Mouse (Mus musculus) CH12.LX (cell line): ENCODE data around the gene Ogfod3. TPM values are rescaled to one million over a fixed set of nuclear protein-coding genes. Genes with fewer than 3 reads are reported as not detected.

Source experiments
- DNase-seq: peaks from one replicate; pipeline ENCODE4 v3.0.0-alpha.2; 2013; ENCODE audit errors: extremely low read depth
- H3K27ac ChIP-seq: 2 replicates; pipeline ENCODE4 v1.5.1; 2012; ENCODE audit warnings: low read depth, mild to moderate bottlenecking, control low read depth, moderate library complexity; ENCODE audit not compliant: insufficient read depth
- H3K27me3 ChIP-seq: replicated peaks from 2 replicates; pipeline ENCODE3; 2012; ENCODE audit warnings: inconsistent platforms
- H3K36me3 ChIP-seq, 2 experiments: replicated peaks in 1 of 2; 2 replicates each; pipeline versions ENCODE3 to v1.6.1; 2012; ENCODE audit warnings: inconsistent platforms in 1 of 2, low read length in 1 of 2, mild to moderate bottlenecking in 1 of 2, mixed read lengths in 1 of 2, moderate library complexity in 1 of 2; ENCODE audit not compliant: control insufficient read depth in 1 of 2, insufficient read depth in 1 of 2
- H3K4me1 ChIP-seq, 2 experiments: 2 replicates each; pipeline ENCODE4 v1.6.1; 2012; ENCODE audit warnings: inconsistent platforms in 1 of 2, moderate library complexity in 1 of 2; ENCODE audit not compliant: insufficient read depth in 2 of 2, control insufficient read depth in 1 of 2
- H3K4me2 ChIP-seq: 2 replicates; pipeline ENCODE4 v1.6.1; 2012; ENCODE audit warnings: low read depth, mild to moderate bottlenecking, control low read depth; ENCODE audit not compliant: poor library complexity, insufficient read depth, severe bottlenecking
- H3K4me3 ChIP-seq, 3 experiments: fragments of 150-350 bp in 1 of 3; sonication (generic) in 1 of 3; replicated peaks in 1 of 3; 2 replicates each; pipeline versions ENCODE3 to v1.5.1; 2011 to 2012; ENCODE audit warnings: low read depth in 2 of 3, low read length in 2 of 3, mild to moderate bottlenecking in 2 of 3, moderate library complexity in 2 of 3, control low read depth in 1 of 3, improper control_type of control experiment in 1 of 3, inconsistent platforms in 1 of 3, mixed read lengths in 1 of 3; ENCODE audit not compliant: poor library complexity in 1 of 3
- H3K79me2 ChIP-seq: replicated peaks from 2 replicates; pipeline ENCODE4 v1.6.1; 2012; ENCODE audit warnings: mild to moderate bottlenecking, moderate library complexity; ENCODE audit not compliant: control insufficient read depth, poor library complexity, insufficient read depth, severe bottlenecking; ENCODE audit errors: extremely low read depth
- H3K9ac ChIP-seq: 2 replicates; pipeline ENCODE4 v1.6.1; 2012; ENCODE audit warnings: low read depth, mild to moderate bottlenecking, control low read depth, moderate library complexity; ENCODE audit not compliant: insufficient read depth
- H3K9me3 ChIP-seq: replicated peaks from 2 replicates; pipeline ENCODE3; 2012; ENCODE audit warnings: low read length, inconsistent platforms, mixed read lengths
- BHLHE40 ChIP-seq: IDR thresholded peaks from 2 replicates; pipeline ENCODE4 v1.6.1; 2011; ENCODE audit warnings: mild to moderate bottlenecking, low read depth, low read length, improper control_type of control experiment
- CHD2 ChIP-seq: IDR thresholded peaks from 2 replicates; pipeline ENCODE4 v1.6.1; 2011; ENCODE audit warnings: low read length, improper control_type of control experiment
- E2F4 ChIP-seq: IDR thresholded peaks from 2 replicates; pipeline ENCODE4 v1.6.1; 2011; ENCODE audit warnings: low read depth, low read length, improper control_type of control experiment; ENCODE audit not compliant: insufficient replicate concordance
- ELF1 ChIP-seq: IDR thresholded peaks from 2 replicates; pipeline ENCODE4 v1.6.1; 2014; ENCODE audit warnings: low read depth, mild to moderate bottlenecking, inconsistent platforms, low read length, improper control_type of control experiment
- EP300 ChIP-seq: IDR thresholded peaks from 2 replicates; pipeline ENCODE4 v1.6.1; 2011; ENCODE audit warnings: low read length, improper control_type of control experiment
- GABPA ChIP-seq: IDR thresholded peaks from 2 replicates; pipeline ENCODE4 v1.6.1; 2012; ENCODE audit warnings: low read depth, low read length, improper control_type of control experiment, inconsistent platforms; ENCODE audit not compliant: insufficient replicate concordance
- HCFC1 ChIP-seq: IDR thresholded peaks from 2 replicates; pipeline ENCODE4 v1.6.1; 2012; ENCODE audit warnings: low read depth, mild to moderate bottlenecking, inconsistent platforms, low read length, improper control_type of control experiment
- IRF4 ChIP-seq: IDR thresholded peaks from 2 replicates; pipeline ENCODE4 v1.6.1; 2014; ENCODE audit warnings: low read depth, mild to moderate bottlenecking, inconsistent platforms, low read length, improper control_type of control experiment
- JUND ChIP-seq: conservative IDR thresholded peaks from 2 replicates; pipeline ENCODE4 v1.6.1; 2011; ENCODE audit warnings: low read depth, low read length, improper control_type of control experiment
- KAT2A ChIP-seq: IDR thresholded peaks from 2 replicates; pipeline ENCODE4 v1.6.1; 2012; ENCODE audit warnings: low read length, improper control_type of control experiment, inconsistent platforms; ENCODE audit not compliant: insufficient replicate concordance
- MAX ChIP-seq: IDR thresholded peaks from 2 replicates; pipeline ENCODE4 v1.6.1; 2011; ENCODE audit warnings: low read length, improper control_type of control experiment
- MAZ ChIP-seq: IDR thresholded peaks from 2 replicates; pipeline ENCODE4 v1.6.1; 2012; ENCODE audit warnings: low read depth, mild to moderate bottlenecking, inconsistent platforms, low read length, improper control_type of control experiment, moderate library complexity
- MEF2A ChIP-seq: IDR thresholded peaks from 2 replicates; pipeline ENCODE4 v1.6.1; 2014; ENCODE audit warnings: low read depth, mild to moderate bottlenecking, inconsistent platforms, low read length, improper control_type of control experiment, borderline replicate concordance
- MXI1 ChIP-seq: IDR thresholded peaks from 2 replicates; pipeline ENCODE4 v1.6.1; 2011; ENCODE audit warnings: mild to moderate bottlenecking, low read depth, low read length, improper control_type of control experiment
- MYC ChIP-seq: IDR thresholded peaks from 2 replicates; pipeline ENCODE4 v1.6.1; 2011; ENCODE audit warnings: low read depth, mild to moderate bottlenecking, improper control_type of control experiment, low read length
- NELFE ChIP-seq: IDR thresholded peaks from 2 replicates; pipeline ENCODE4 v1.6.1; 2011; ENCODE audit warnings: low read depth, low read length, improper control_type of control experiment
- NRF1 ChIP-seq: IDR thresholded peaks from 2 replicates; pipeline ENCODE4 v1.6.1; 2014; ENCODE audit warnings: low read depth, mild to moderate bottlenecking, inconsistent platforms, low read length, improper control_type of control experiment, moderate library complexity
- POLR2A ChIP-seq: IDR thresholded peaks from 2 replicates; pipeline ENCODE4 v1.6.1; 2011; ENCODE audit warnings: low read depth, mild to moderate bottlenecking, improper control_type of control experiment, low read length
- POLR2AphosphoS2 ChIP-seq: IDR thresholded peaks from 2 replicates; pipeline ENCODE4 v1.6.1; 2011; ENCODE audit warnings: low read depth, low read length, improper control_type of control experiment
- RCOR1 ChIP-seq: conservative IDR thresholded peaks from 2 replicates; pipeline ENCODE4 v1.6.1; 2012; ENCODE audit warnings: low read depth, mild to moderate bottlenecking, inconsistent platforms, low read length, improper control_type of control experiment
- SIN3A ChIP-seq: IDR thresholded peaks from 2 replicates; pipeline ENCODE4 v1.6.1; 2012; ENCODE audit warnings: low read length, improper control_type of control experiment, inconsistent platforms
- SMC3 ChIP-seq: IDR thresholded peaks from 2 replicates; pipeline ENCODE4 v1.6.1; 2011; ENCODE audit warnings: low read depth, low read length, improper control_type of control experiment
- TCF12 ChIP-seq: IDR thresholded peaks from 2 replicates; pipeline ENCODE4 v1.6.1; 2014; ENCODE audit warnings: low read depth, mild to moderate bottlenecking, inconsistent platforms, low read length, improper control_type of control experiment
- UBTF ChIP-seq: IDR thresholded peaks from 2 replicates; pipeline ENCODE4 v1.6.1; 2012; ENCODE audit warnings: low read depth, mild to moderate bottlenecking, inconsistent platforms, low read length, improper control_type of control experiment, moderate library complexity
- USF1 ChIP-seq: IDR thresholded peaks from 2 replicates; pipeline ENCODE4 v1.6.1; 2014; ENCODE audit warnings: low read depth, mild to moderate bottlenecking, inconsistent platforms, low read length, improper control_type of control experiment
- ZC3H11A ChIP-seq: IDR thresholded peaks from 2 replicates; pipeline ENCODE4 v1.6.1; 2012; ENCODE audit warnings: low read depth, mild to moderate bottlenecking, inconsistent platforms, low read length, improper control_type of control experiment
- ZMIZ1 ChIP-seq: IDR thresholded peaks from 2 replicates; pipeline ENCODE4 v1.6.1; 2012; ENCODE audit warnings: low read depth, mild to moderate bottlenecking, inconsistent platforms, low read length, improper control_type of control experiment
- dilution Hi-C: fragments of 300-500 bp; cut with MboI; formaldehyde crosslinking; loops from 2 replicates; pipeline ENCODE4 v1.14.3; 2020; ENCODE audit warnings: low sequenced_read_pairs; ENCODE audit not compliant: extremely low pct_unique_long_range_greater_than_20kb, extremely low pct_ligation_motif_present
- in situ Hi-C: fragments of 300-500 bp; cut with MboI; formaldehyde crosslinking; loops from 3 replicates; pipeline ENCODE4 v1.14.3; 2019; ENCODE audit warnings: low sequenced_read_pairs, low pct_ligation_motif_present, low pct_unique_long_range_greater_than_20kb, mixed read lengths
- polyA plus RNA-seq: library from polyadenylated mRNA; unstranded; fragments of >175 nt; gene quantifications from 2 replicates; pipeline ENCODE4 v1.2.1, GENCODE M21; 2012; ENCODE audit warnings: low read depth; ENCODE audit not compliant: insufficient read length
- total RNA-seq, 2 experiments: library from RNA; depleted of rRNA; stranded (reverse); fragments of 300-350 nt in 1 of 2; fragments of >200 nt in 1 of 2; gene quantifications; 2 replicates each; pipeline ENCODE4 v1.2.3; 2012 to 2014

Gene Ogfod3
- total RNA-seq (2012; rRNA removed) (16.4 and 19.0 TPM in 2 replicates), total RNA-seq (2014; rRNA removed) (10.3 and 13.7 TPM in 2 replicates), polyA plus RNA-seq (18.4 and 24.6 TPM in 2 replicates)

DNA sequence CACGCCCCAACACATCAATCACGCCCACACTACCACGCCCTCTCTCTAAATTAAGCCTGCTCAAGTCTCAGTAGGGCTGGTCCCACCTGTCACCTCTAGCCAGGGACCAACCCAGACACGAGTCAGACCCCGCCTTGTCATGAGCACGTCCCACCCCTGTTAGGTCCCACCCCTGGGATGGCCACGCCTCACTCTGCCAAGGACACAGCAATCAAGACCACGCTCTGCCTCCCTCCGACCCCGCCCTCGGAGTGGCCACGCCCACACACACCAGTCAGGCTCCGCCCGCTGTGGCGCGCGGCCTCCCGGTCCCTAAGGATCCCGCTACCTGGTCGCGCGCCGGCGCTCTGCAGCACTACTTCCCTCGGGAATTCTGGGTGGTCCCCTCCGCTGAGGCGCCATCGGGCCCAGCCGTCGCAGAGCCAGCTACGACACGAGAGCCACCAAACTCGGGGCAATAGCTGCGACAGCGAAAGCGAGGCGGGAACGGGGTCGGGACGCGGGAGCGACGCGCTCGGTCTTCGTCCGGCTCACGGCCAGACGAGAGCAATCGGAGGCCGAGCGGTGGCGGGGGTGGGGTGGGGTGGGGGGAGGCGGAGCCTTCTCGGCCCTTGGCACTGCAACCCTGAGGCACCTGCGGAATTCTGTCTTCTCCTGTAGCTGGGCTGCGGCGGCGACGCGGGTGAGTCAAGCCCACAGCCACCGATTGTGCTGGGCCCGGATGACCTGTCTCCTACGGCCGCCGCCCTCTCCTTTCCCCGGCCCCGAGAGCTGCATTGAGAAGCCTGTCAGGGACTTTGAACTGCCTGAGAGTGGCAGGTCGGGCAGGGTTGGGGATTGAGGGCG is at the start of gene Ogfod3, which contains the start of gene Hexdc:
Gene Ogfod3 (minus strand): TSS at position 551 of the 846 bp plus-strand sequence.
Gene Hexdc (plus strand): TSS at position 273 of the 846 bp plus-strand sequence.
- DNase-seq, result peak; percentile 100
- Histone ChIP-seq H3K79me2 (no peaks in the 10 kb centered on the region), H3K9ac (peak within 1 kb of the TSS; percentile 81), H3K9me3 (no peaks in the 10 kb centered on the region), H3K4me3 (peak within 1 kb of the TSS; percentile 75 to 89 (median 88)), H3K4me1 (peaks cover 4 to 19% of the 10 kb centered on the region in 2 experiments), H3K27ac (peak within 1 kb of the TSS; percentile 64), H3K36me3 (peaks cover 0 to 23% of the 10 kb centered on the region in 2 experiments), H3K27me3 (no peaks in the 10 kb centered on the region), H3K4me2 (peak within 1 kb of the TSS; percentile 86)
- in situ Hi-C loops (loop anchor here (5.0 kb wide), 1 partner anchor 142 kb away; the partner anchor contains the start of gene Sectm1b), dilution Hi-C loops (no loop called here)
- TF ChIP-seq MEF2A (peak; percentile 60), HCFC1 (peak; percentile 80), MAZ (peak; percentile 90), NRF1 (peak; percentile 78), SMC3 (no peak), POLR2AphosphoS2 (peak; percentile 86; the same call in 1 of the 2 replicates), CHD2 (peak; percentile 79), MAX (no peak; the same call in 1 of the 2 replicates), E2F4 (peak; percentile 85; the same call in 1 of the 2 replicates), JUND (no peak), SIN3A (peak; percentile 91), KAT2A (peak; percentile 60; the same call in 1 of the 2 replicates), TCF12 (peak; percentile 67), ZMIZ1 (peak; percentile 96), POLR2A (peak; percentile 90), MYC (peak; percentile 78), IRF4 (peak; percentile 72), NELFE (peak; percentile 94), MXI1 (peak; percentile 97; the same call in 1 of the 2 replicates), USF1 (no peak), ELF1 (peak; percentile 65), ZC3H11A (no peak), GABPA (no peak; the same call in 1 of the 2 replicates), BHLHE40 (0 out of 2 replicates have a peak, but pooled peaks have one; percentile 25), UBTF (0 out of 2 replicates have a peak, but pooled peaks have one; percentile 60), RCOR1 (0 out of 2 replicates have a peak, but pooled peaks have one; percentile 40), EP300 (no peak)
